Mouse (Mus musculus): ENCODE data around the gene Atp2b2. TPM values are rescaled to one million over a fixed set of nuclear protein-coding genes. Genes with fewer than 3 reads are reported as not detected.

The Atp2b2 gene
- total RNA-seq, 2 experiments from 2014 or later = 0.10 to 0.28 TPM

GRCm38 (mm10) chr6:114044962-114045361 is 2.5 kb upstream of the Atp2b2 start:
- intact Hi-C loops (cut with DNase I) = no loop called here
- no peak overlapping the region for H3K4me3 ChIP-seq
- H3K27ac ChIP-seq = no peak overlapping the region
- no peak for TF ChIP-seq CTCF (IDR thresholded peaks at IDR 0.05)
- no peak for DNase-seq

- intact Hi-C loops (cut with DNase I) = no loop called here
- H3K27ac ChIP-seq = no peak overlapping the region
- no peak for DNase-seq
- no peak overlapping the region for H3K4me3 ChIP-seq
- no peak for TF ChIP-seq CTCF (IDR thresholded peaks at IDR 0.05)
Observed at GRCm38 (mm10) chr6:114042836-114043235, 423 bp upstream of the Atp2b2 start.

GRCm38 (mm10) chr6:114041911-114042284 is 515 bp downstream of the Atp2b2 start:
- intact Hi-C loops (cut with DNase I) = no loop called here
- DNase-seq = no peak
- Histone ChIP-seq H3K27ac (no peak overlapping the region), H3K4me3 (peak overlapping the region; percentile 41; the same call in 1 of the 2 replicates)
- no peak for TF ChIP-seq CTCF (IDR thresholded peaks at IDR 0.05)

GRCm38 (mm10) chr6:114041097-114041910 is 1.1 kb downstream of the Atp2b2 start:
- intact Hi-C loops (cut with DNase I) = no loop called here
- no peak overlapping the region for H3K27ac ChIP-seq
- H3K4me3 ChIP-seq = peak overlapping the region; percentile 41
- no peak for DNase-seq
- peak; percentile 14; the same call in 1 of the 2 replicates for TF ChIP-seq CTCF (IDR thresholded peaks at IDR 0.05)

DNA sequence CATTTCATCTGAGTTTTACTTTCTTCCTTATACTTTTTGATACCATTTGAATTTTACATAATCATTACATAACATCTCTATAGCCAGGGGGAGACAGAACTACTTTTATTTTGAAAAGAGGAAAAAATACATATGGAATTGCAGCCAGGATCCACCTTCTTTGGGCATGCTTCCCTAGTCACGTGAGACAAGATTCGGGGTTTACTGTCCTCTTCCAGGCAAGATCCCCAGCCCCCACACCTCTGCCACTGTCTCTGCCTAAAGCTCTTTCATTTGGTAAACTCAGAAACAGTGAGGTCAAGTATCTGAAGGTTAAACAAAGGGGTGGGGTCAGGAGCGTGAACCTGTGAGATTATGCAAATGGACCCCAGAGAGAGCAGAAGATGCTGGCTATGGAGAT is 6.7 kb downstream of the Atp2b2 start:
- intact Hi-C loops (cut with DNase I) = no loop called here
- no peak for DNase-seq
- Histone ChIP-seq H3K27ac (no peak overlapping the region), H3K4me3 (no peak overlapping the region)
- TF ChIP-seq CTCF (IDR thresholded peaks at IDR 0.05) = no peak

- Histone ChIP-seq H3K4me3 (no peak overlapping the region), H3K27ac (no peak overlapping the region)
- no peak for DNase-seq
- intact Hi-C loops (cut with DNase I) = no loop called here
- TF ChIP-seq CTCF (IDR thresholded peaks at IDR 0.05) = no peak
Observed at GRCm38 (mm10) chr6:114032822-114033221, 9.6 kb downstream of the Atp2b2 start.

GRCm38 (mm10) chr6:114023794-114024193 is 18.6 kb downstream of the Atp2b2 start:
- H3K27ac ChIP-seq = no peak overlapping the region
- no peak overlapping the region for H3K4me3 ChIP-seq
- DNase-seq = no peak
- TF ChIP-seq CTCF (IDR thresholded peaks at IDR 0.05) = no peak
- intact Hi-C loops (cut with DNase I) = no loop called here

GRCm38 (mm10) chr6:114022104-114022503 is 20.3 kb downstream of the Atp2b2 start:
- Histone ChIP-seq H3K27ac (no peak overlapping the region), H3K4me3 (no peak overlapping the region)
- no peak for TF ChIP-seq CTCF (IDR thresholded peaks at IDR 0.05)
- DNase-seq = no peak
- intact Hi-C loops (cut with DNase I) = no loop called here

GRCm38 (mm10) chr6:114013801-114014200 is 28.6 kb downstream of the Atp2b2 start:
- intact Hi-C loops (cut with DNase I) = no loop called here
- H3K4me3 ChIP-seq = no peak overlapping the region
- no peak for DNase-seq
- H3K27ac ChIP-seq = no peak overlapping the region
- TF ChIP-seq CTCF (IDR thresholded peaks at IDR 0.05) = no peak

DNA sequence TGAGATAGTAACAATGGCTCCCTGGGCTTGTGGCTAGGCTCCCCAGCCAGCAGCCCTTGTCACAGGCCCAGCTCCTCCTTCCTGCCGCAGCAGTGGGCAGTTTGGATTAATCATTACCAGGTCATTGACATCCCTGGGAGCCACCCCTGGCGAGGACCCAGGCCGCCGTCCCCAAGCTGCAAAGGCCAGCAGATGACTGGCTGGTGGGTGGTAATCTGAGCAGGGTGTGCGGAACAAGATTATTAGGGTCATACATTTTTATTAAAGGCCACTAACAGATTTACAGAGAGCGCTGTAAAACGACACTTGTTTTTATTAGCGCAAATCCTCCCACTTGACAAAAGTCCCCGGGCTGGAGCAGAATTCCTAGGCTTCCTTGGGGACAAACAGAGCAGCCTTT is 29.6 kb downstream of the Atp2b2 start:
- no peak overlapping the region for H3K4me3 ChIP-seq
- H3K27ac ChIP-seq = no peak overlapping the region
- peak; percentile 67 for DNase-seq
- intact Hi-C loops (cut with DNase I) = no loop called here
- no peak for TF ChIP-seq CTCF (IDR thresholded peaks at IDR 0.05)

- no peak for DNase-seq
- no peak overlapping the region for H3K27ac ChIP-seq
- no peak overlapping the region for H3K4me3 ChIP-seq
- intact Hi-C loops (cut with DNase I) = no loop called here
- no peak for TF ChIP-seq CTCF (IDR thresholded peaks at IDR 0.05)
Observed at GRCm38 (mm10) chr6:114011976-114012375, 30.4 kb downstream of the Atp2b2 start.

- TF ChIP-seq CTCF (IDR thresholded peaks at IDR 0.05) = no peak
- Histone ChIP-seq H3K27ac (no peak overlapping the region), H3K4me3 (no peak overlapping the region)
- no peak for DNase-seq
- intact Hi-C loops (cut with DNase I) = no loop called here
Observed at GRCm38 (mm10) chr6:114003796-114004195, 38.6 kb downstream of the Atp2b2 start.

DNA sequence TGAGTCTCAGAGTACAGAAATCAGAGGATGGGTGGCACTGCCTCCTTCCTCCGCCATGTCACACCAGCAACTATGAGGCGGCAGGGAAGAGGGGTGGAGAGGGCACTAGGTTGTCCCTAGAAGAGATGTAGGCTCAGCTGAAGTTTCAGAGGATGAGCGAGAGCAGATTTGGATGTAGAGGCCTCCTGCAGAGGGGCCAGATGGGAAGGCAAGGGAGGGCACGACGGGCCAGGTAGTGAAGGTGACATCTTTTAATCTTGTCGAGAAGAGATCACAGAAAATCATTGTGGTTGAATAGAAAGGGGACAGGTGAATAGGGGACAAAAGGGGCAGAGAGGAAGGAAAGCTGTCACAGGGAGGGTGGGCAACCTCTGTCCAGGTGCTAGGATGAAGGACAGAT is 41.5 kb downstream of the Atp2b2 start:
- TF ChIP-seq CTCF (IDR thresholded peaks at IDR 0.05) = no peak
- intact Hi-C loops (cut with DNase I) = no loop called here
- Histone ChIP-seq H3K4me3 (no peak overlapping the region), H3K27ac (no peak overlapping the region)
- no peak for DNase-seq

DNA sequence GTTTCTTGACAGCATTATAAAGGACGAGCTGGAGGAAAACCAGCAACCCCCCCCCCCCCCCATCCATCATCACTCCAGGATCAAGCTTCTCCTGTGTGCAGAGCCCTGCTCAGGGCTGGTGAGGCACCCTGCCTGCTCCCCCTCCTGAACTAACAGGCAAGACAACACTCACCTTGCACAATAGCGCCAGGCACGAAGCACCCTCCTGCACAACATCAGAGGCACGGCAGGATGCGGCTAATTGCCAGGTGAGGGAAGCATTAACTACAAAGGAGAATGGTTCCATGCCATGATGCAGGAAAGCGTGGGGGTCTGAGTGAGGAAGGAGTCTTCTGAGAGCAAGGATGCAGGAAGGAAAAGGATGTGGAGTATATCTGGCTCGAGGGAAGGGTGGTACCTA is 42.1 kb downstream of the Atp2b2 start:
- Histone ChIP-seq H3K27ac (no peak overlapping the region), H3K4me3 (no peak overlapping the region)
- intact Hi-C loops (cut with DNase I) = no loop called here
- no peak for TF ChIP-seq CTCF (IDR thresholded peaks at IDR 0.05)
- no peak for DNase-seq

Measured in gastrocnemius, adult 2 months (tissue).